Mouse (Mus musculus) embryonic facial prominence, embryonic 15.5 days (tissue): Measurements from ENCODE around the gene Spindoc. TPM values are rescaled to one million over a fixed set of nuclear protein-coding genes. Genes with fewer than 3 reads are reported as not detected.
"Not testable (repeated sequence)": the region's sequence is repeated elsewhere in the genome, so short reads cannot be mapped to it uniquely, and the experiment has no call there.

Experiments
- ATAC-seq: fragments of 200-750 bp; cut with Nextera tagmentation; 2 replicates; pipeline ENCODE4 v1.8.0; 2017; ENCODE audit warnings: low read depth, moderate TSS enrichment; ENCODE audit not compliant: insufficient number of reproducible peaks, low FRiP score, low TSS enrichment
- H3K27ac ChIP-seq: fragments of 300-500 bp; sonication (generic); replicated peaks from 2 replicates; pipeline ENCODE4 v1.5.1; 2015; ENCODE audit warnings: mild to moderate bottlenecking, inconsistent platforms
- H3K27me3 ChIP-seq: fragments of 300-500 bp; sonication (generic); 2 replicates; pipeline ENCODE4 v1.6.1; 2015; ENCODE audit warnings: inconsistent platforms
- H3K36me3 ChIP-seq: fragments of 300-500 bp; sonication (generic); 2 replicates; pipeline ENCODE4 v1.6.1; 2015; ENCODE audit warnings: mild to moderate bottlenecking, inconsistent platforms
- H3K4me1 ChIP-seq: fragments of 300-500 bp; sonication (generic); 2 replicates; pipeline ENCODE4 v1.6.1; 2015; ENCODE audit warnings: inconsistent platforms
- H3K4me2 ChIP-seq: fragments of 300-500 bp; sonication (generic); replicated peaks from 2 replicates; pipeline ENCODE4 v1.6.1; 2015; ENCODE audit warnings: mild to moderate bottlenecking, inconsistent platforms
- H3K4me3 ChIP-seq: fragments of 300-500 bp; sonication (generic); replicated peaks from 2 replicates; pipeline ENCODE4 v1.5.1; 2015; ENCODE audit warnings: mild to moderate bottlenecking, inconsistent platforms
- H3K9ac ChIP-seq: fragments of 300-500 bp; sonication (generic); 2 replicates; pipeline ENCODE4 v1.6.1; 2015; ENCODE audit warnings: inconsistent platforms
- H3K9me3 ChIP-seq: fragments of 300-500 bp; sonication (generic); replicated peaks from 2 replicates; pipeline ENCODE4 v1.6.1; 2016; ENCODE audit warnings: inconsistent platforms
- WGBS: fragments of 180-500 bp; shearing (Covaris S2); methylation state at CpG from one replicate; pipeline ENCODE4 v1.1.7; 2015; 5-methylcytosine and 5-hydroxymethylcytosine counted together
- polyA plus RNA-seq: library from polyadenylated mRNA; unstranded; fragments of >200 nt; fragmentation: Nextera tagmentation; extraction: Ambion mirVana; gene quantifications from 2 replicates; pipeline ENCODE4 v1.2.1, GENCODE M21; 2015

Gene Spindoc
- polyA plus RNA-seq, 1 experiment from 2014 or later, result 30.1 TPM

- H3K4me1 ChIP-seq, H3K4me2 ChIP-seq, H3K36me3 ChIP-seq, H3K4me3 ChIP-seq, H3K9ac ChIP-seq, H3K27ac ChIP-seq, ATAC-seq, H3K9me3 ChIP-seq, H3K27me3 ChIP-seq: not testable (repeated sequence)
- 50% methylated on average over 9 of the region's 10 CpGs for WGBS
These were observed 14.4 kb upstream of the Spindoc start for GRCm38 (mm10) chr19:7396867-7397826.

- Histone ChIP-seq H3K4me2 (no peak overlapping the region), H3K9me3 (peaks cover 15% of the 10 kb centered on the region; the same call in 1 of the 2 replicates), H3K4me3 (no peak overlapping the region), H3K4me1 (peaks cover 9% of the 10 kb centered on the region), H3K36me3 (0 out of 2 replicates have a peak, but pooled peaks cover 4% of the 10 kb centered on the region), H3K9ac (no peak overlapping the region), H3K27me3 (no peaks in the 10 kb centered on the region), H3K27ac (no peak overlapping the region)
- no peak for ATAC-seq
- WGBS, result 75% methylated on average over 6 of the region's 6 CpGs
These were observed 5.7 kb upstream of the Spindoc start for GRCm38 (mm10) chr19:7388488-7388887.

DNA sequence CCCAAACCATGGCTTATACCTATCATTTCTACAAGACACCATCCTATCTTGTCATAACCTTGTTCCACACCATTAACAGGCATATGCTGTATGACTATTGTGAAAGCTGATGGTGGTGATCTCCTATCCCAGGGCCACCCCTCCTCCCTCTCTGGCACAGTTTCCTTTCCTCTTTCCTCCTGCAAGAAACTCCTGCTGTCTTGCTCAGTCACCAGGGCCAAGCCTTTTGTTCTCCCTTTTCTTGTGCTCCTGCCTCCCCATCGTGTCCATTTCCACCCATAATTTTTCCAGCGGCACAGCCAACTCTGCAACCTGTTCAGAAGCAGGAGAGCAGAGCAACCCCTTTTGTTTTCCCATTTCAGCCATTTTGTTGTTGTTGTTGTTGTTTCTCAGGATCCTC, 3.2 kb upstream of the Spindoc start:
- no peak overlapping the region for H3K27ac ChIP-seq
- H3K4me1 ChIP-seq, result peaks cover 19% of the 10 kb centered on the region
- no peak for ATAC-seq
- no peak overlapping the region for H3K9ac ChIP-seq
- H3K27me3 ChIP-seq, result no peaks in the 10 kb centered on the region
- no peak overlapping the region for H3K4me3 ChIP-seq
- 0 out of 2 replicates have a peak, but pooled peaks cover 4% of the 10 kb centered on the region for H3K36me3 ChIP-seq
- 62% methylated on average over 2 of the region's 2 CpGs for WGBS
- H3K9me3 ChIP-seq, result peaks cover 13% of the 10 kb centered on the region; the same call in 1 of the 2 replicates
- H3K4me2 ChIP-seq, result no peak overlapping the region

- Histone ChIP-seq H3K9me3 (0 out of 2 replicates have a peak, but pooled peaks cover 6% of the 10 kb centered on the region), H3K27ac (peak overlapping the region; percentile 87), H3K4me3 (peak overlapping the region; percentile 95), H3K36me3 (peaks cover 9% of the 10 kb centered on the region; the same call in 1 of the 2 replicates), H3K9ac (peak overlapping the region; percentile 88), H3K27me3 (no peaks in the 10 kb centered on the region), H3K4me2 (peak overlapping the region; percentile 78), H3K4me1 (peaks cover 19% of the 10 kb centered on the region)
- whole genome bisulfite sequencing, result under 1% methylated on average over 56 of the region's 60 CpGs
- peak; percentile 61 for ATAC-seq
These were observed 419 bp downstream of the Spindoc start for GRCm38 (mm10) chr19:7382248-7382902.

GRCm38 (mm10) chr19:7381906-7382247, 917 bp downstream of the Spindoc start:
- Histone ChIP-seq H3K9ac (peak overlapping the region; percentile 88), H3K9me3 (0 out of 2 replicates have a peak, but pooled peaks cover 6% of the 10 kb centered on the region), H3K36me3 (peaks cover 9% of the 10 kb centered on the region; the same call in 1 of the 2 replicates), H3K27me3 (no peaks in the 10 kb centered on the region), H3K4me3 (peak overlapping the region; percentile 95), H3K27ac (peak overlapping the region; percentile 87), H3K4me2 (peak overlapping the region; percentile 78), H3K4me1 (peaks cover 19% of the 10 kb centered on the region)
- ATAC-seq, result no peak
- whole genome bisulfite sequencing, result 1% methylated on average over 8 of the region's 8 CpGs

GRCm38 (mm10) chr19:7377639-7378038, 5.2 kb downstream of the Spindoc start:
- ATAC-seq, result no peak
- peaks cover 8% of the 10 kb centered on the region for H3K4me1 ChIP-seq
- no peak overlapping the region for H3K4me2 ChIP-seq
- no peaks in the 10 kb centered on the region for H3K27me3 ChIP-seq
- H3K9ac ChIP-seq, result no peak overlapping the region
- peaks cover 37% of the 10 kb centered on the region for H3K36me3 ChIP-seq
- no peak overlapping the region for H3K27ac ChIP-seq
- H3K9me3 ChIP-seq, result no peaks in the 10 kb centered on the region
- H3K4me3 ChIP-seq, result no peak overlapping the region
- 76% methylated on average over 2 of the region's 2 CpGs for WGBS

DNA sequence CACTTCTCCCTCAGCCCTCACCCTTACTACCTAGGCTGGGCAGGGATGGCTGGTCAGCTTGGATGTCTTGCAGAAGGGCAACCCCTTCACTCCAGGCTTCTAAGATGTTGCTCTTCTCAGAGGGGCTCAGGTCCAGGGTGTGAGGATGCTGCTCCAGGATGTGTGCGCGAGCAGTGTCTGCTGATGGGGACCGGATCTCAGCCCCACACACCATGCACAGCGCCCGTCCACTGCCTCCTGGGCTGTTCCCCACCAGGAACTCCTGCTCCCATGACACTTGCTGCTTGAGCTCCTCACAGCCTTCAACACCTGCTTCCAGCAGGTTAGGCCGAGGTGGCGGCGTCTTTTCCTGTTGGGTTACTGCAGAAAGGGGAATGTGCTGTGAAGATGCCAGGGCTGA, 8.3 kb downstream of the Spindoc start:
- WGBS, result 95% methylated on average over 8 of the region's 8 CpGs

GRCm38 (mm10) chr19:7369469-7369868, 13.3 kb downstream of the Spindoc start:
- not testable (repeated sequence) for H3K9me3 ChIP-seq, H3K27me3 ChIP-seq, H3K4me3 ChIP-seq, ATAC-seq, H3K4me2 ChIP-seq, H3K27ac ChIP-seq, H3K9ac ChIP-seq, H3K4me1 ChIP-seq
- WGBS, result 83% methylated on average over 4 of the region's 4 CpGs
- peaks cover 74% of the 10 kb centered on the region for H3K36me3 ChIP-seq

More for the DNA sequence above, 8.3 kb downstream of the Spindoc start:
- no peaks in the 10 kb centered on the region for H3K27me3 ChIP-seq
- H3K27ac ChIP-seq, result no peak overlapping the region
- no peaks in the 10 kb centered on the region for H3K9me3 ChIP-seq
- H3K4me2 ChIP-seq, result no peak overlapping the region
- no peak overlapping the region for H3K9ac ChIP-seq
- H3K4me3 ChIP-seq, result no peak overlapping the region
- H3K4me1 ChIP-seq, result no peaks in the 10 kb centered on the region
- H3K36me3 ChIP-seq, result peaks cover 66% of the 10 kb centered on the region
- 0 out of 2 replicates have a peak, but pooled peaks have one; percentile 24 for ATAC-seq

GRCm38 (mm10) chr19:7353636-7354035, 29.2 kb downstream of the Spindoc start:
- no peaks in the 10 kb centered on the region for H3K27me3 ChIP-seq
- no peaks in the 10 kb centered on the region for H3K9me3 ChIP-seq
- no peaks in the 10 kb centered on the region for H3K4me1 ChIP-seq
- 54% methylated on average over 6 of the region's 6 CpGs for WGBS
- H3K4me3 ChIP-seq, result no peak overlapping the region
- H3K27ac ChIP-seq, result no peak overlapping the region
- H3K4me2 ChIP-seq, result no peak overlapping the region
- ATAC-seq, result no peak
- H3K9ac ChIP-seq, result no peak overlapping the region
- H3K36me3 ChIP-seq, result peaks cover 23% of the 10 kb centered on the region

GRCm38 (mm10) chr19:7352809-7353495, 29.8 kb downstream of the Spindoc start:
- H3K27ac ChIP-seq, result no peak overlapping the region
- no peak for ATAC-seq
- peaks cover 16% of the 10 kb centered on the region for H3K36me3 ChIP-seq
- H3K4me1 ChIP-seq, result no peaks in the 10 kb centered on the region
- H3K27me3 ChIP-seq, result no peaks in the 10 kb centered on the region
- no peak overlapping the region for H3K4me2 ChIP-seq
- H3K4me3 ChIP-seq, result no peak overlapping the region
- WGBS, result 80% methylated on average over 11 of the region's 11 CpGs
- H3K9me3 ChIP-seq, result no peaks in the 10 kb centered on the region
- no peak overlapping the region for H3K9ac ChIP-seq

DNA sequence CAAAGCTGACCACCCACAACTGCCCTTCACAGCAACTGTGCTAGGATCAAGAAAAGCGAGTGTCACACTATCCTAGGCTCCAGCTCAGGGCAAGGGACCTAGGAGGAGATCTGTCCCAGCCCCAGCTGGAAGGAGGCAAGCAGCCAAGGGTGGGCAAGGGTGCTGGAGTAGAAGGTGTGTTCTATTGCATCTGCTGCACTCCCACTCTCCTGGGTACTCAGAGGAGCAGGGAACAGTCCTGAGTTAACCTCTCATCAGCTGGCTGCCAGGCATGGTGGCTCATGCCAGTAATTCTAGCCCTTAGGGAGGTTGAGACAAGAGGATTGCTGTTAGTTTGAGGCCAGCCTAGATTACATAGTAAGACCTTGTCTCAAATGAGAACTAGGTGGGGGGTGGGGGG, 32.8 kb downstream of the Spindoc start:
- no peaks in the 10 kb centered on the region for H3K27me3 ChIP-seq
- no peaks in the 10 kb centered on the region for H3K4me1 ChIP-seq
- H3K36me3 ChIP-seq, result no peaks in the 10 kb centered on the region
- ATAC-seq, result no peak
- no peak overlapping the region for H3K9ac ChIP-seq
- no peak overlapping the region for H3K4me2 ChIP-seq
- H3K9me3 ChIP-seq, result no peaks in the 10 kb centered on the region
- no peak overlapping the region for H3K27ac ChIP-seq
- H3K4me3 ChIP-seq, result no peak overlapping the region
- WGBS, result 71% methylated on average over 1 of the region's 1 CpGs
